Mouse (Mus musculus): ENCODE results near the gene Myl6b.

Myl6b gene

GRCm38 (mm10) chr10:128498590-128498989, at the start of gene Myl6b:
Gene Myl6b (minus strand): TSS chr10:128498685.
- peak; percentile 95 to 97 for DNase-seq (ENCODE audit: low spot score in 2 of 2)

GRCm38 (mm10) chr10:128547361-128548032, 49.0 kb upstream of the Myl6b start, which contains the start of gene Zc3h10:
Gene Zc3h10 (minus strand): TSS chr10:128547774.
- DNase-seq (ENCODE audit: low spot score in 2 of 2): peak; percentile 86 to 94

- DNase-seq (ENCODE audit: low spot score in 2 of 2): no peak
Observed at GRCm38 (mm10) chr10:128546787-128547186, 48.3 kb upstream of the Myl6b start.

GRCm38 (mm10) chr10:128546361-128546760, 47.9 kb upstream of the Myl6b start:
- DNase-seq (ENCODE audit: low spot score in 2 of 2): no peak

- no peak for DNase-seq (ENCODE audit: low spot score in 2 of 2)
Observed at GRCm38 (mm10) chr10:128545570-128545898, 47.0 kb upstream of the Myl6b start.

- peak in 1 of 2 experiments; percentile 26 for DNase-seq (ENCODE audit: low spot score in 2 of 2)
Observed at GRCm38 (mm10) chr10:128544674-128545569, 46.4 kb upstream of the Myl6b start.

GRCm38 (mm10) chr10:128544151-128544657, 45.7 kb upstream of the Myl6b start:
- DNase-seq (ENCODE audit: low spot score in 2 of 2): no peak

- DNase-seq (ENCODE audit: low spot score in 2 of 2): no peak
Observed at GRCm38 (mm10) chr10:128543100-128543499, 44.6 kb upstream of the Myl6b start.

- no peak for DNase-seq (ENCODE audit: low spot score in 2 of 2)
Observed at GRCm38 (mm10) chr10:128538340-128538870, 39.9 kb upstream of the Myl6b start.

- DNase-seq (ENCODE audit: low spot score in 2 of 2): peak; percentile 84 to 92
Observed at GRCm38 (mm10) chr10:128536266-128536940, 37.9 kb upstream of the Myl6b start.

- peak in 1 of 2 experiments; percentile 25 for DNase-seq (ENCODE audit: low spot score in 2 of 2)
Observed at GRCm38 (mm10) chr10:128535624-128536265, 37.3 kb upstream of the Myl6b start.

GRCm38 (mm10) chr10:128535206-128535605, 36.7 kb upstream of the Myl6b start:
- no peak for DNase-seq (ENCODE audit: low spot score in 2 of 2)

- peak in 1 of 2 experiments; percentile 49 for DNase-seq (ENCODE audit: low spot score in 2 of 2)
Observed at GRCm38 (mm10) chr10:128526366-128527356, 28.2 kb upstream of the Myl6b start.

GRCm38 (mm10) chr10:128525671-128526308, 27.3 kb upstream of the Myl6b start, which contains the start of gene Esyt1:
Gene Esyt1 (minus strand): TSS chr10:128525871.
- peak in 1 of 2 experiments; percentile 92 for DNase-seq (ENCODE audit: low spot score in 2 of 2)

GRCm38 (mm10) chr10:128524732-128525662, 26.5 kb upstream of the Myl6b start:
- DNase-seq (ENCODE audit: low spot score in 2 of 2): peak; percentile 77 to 84

GRCm38 (mm10) chr10:128524111-128524731, 25.7 kb upstream of the Myl6b start:
- DNase-seq (ENCODE audit: low spot score in 2 of 2): peak in 1 of 2 experiments; percentile 41

- no peak for DNase-seq (ENCODE audit: low spot score in 2 of 2)
Observed at GRCm38 (mm10) chr10:128522351-128522750, 23.9 kb upstream of the Myl6b start.

- DNase-seq (ENCODE audit: low spot score in 2 of 2): no peak
Observed at GRCm38 (mm10) chr10:128520591-128520990, 22.1 kb upstream of the Myl6b start.
